Mouse (Mus musculus) adrenal gland, postnatal 25 days (tissue): ENCODE data around the gene Mctp2. TPM values are rescaled to one million over a fixed set of nuclear protein-coding genes. Genes with fewer than 3 reads are reported as not detected.
A peak's percentile ranks its signal among the peaks of the same experiment; 100 is the strongest.

Experiments used
- DNase-seq: peaks from one replicate; pipeline ENCODE4 v3.0.0; 2021; ENCODE audit warnings: mixed read lengths
- long read RNA-seq: library from polyadenylated mRNA; stranded (forward); transcript quantifications from one replicate; pipeline ENCODE4 v2.0.0, GENCODE M21; 2021
- total RNA-seq: library from RNA; stranded (reverse); gene quantifications from 2 replicates; pipeline ENCODE4 v1.2.3, GENCODE M21; 2021

Mctp2 gene
- total RNA-seq = 1.4 and 3.9 TPM in 2 replicates
- long read RNA-seq = 0 reads

DNA sequence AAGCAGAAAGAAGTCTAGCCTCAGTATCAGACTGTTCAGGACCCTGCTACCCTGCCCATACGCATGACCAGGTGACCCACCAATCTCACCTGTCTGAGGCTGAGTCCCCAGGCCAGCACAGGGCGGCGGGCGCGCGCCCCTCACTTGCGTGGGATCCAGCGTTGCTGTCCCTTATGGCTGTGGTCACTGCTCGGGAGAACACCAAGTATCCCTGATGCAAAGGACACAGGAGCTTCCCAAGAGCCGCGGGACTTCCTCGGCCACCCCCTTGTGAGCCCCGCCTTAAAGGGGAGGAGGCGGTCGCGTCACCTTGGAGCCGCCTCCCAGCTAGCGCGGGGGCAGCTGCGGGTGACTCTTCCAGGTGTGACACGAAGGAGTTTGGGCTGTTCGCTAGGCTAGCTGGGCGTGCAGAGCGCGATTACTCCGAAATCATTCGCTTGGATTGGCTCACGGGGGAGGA, at the start of gene Mctp2:
Mctp2 (minus strand) TSS at position 227 of the 460 bp plus-strand sequence.
- DNase-seq = peak; percentile 48

GRCm38 (mm10) chr7:72345901-72346300, 39.5 kb upstream of the Mctp2 start:
- DNase-seq = no peak

- DNase-seq = no peak
These were observed 37.3 kb upstream of the Mctp2 start for GRCm38 (mm10) chr7:72343751-72344150.

DNA sequence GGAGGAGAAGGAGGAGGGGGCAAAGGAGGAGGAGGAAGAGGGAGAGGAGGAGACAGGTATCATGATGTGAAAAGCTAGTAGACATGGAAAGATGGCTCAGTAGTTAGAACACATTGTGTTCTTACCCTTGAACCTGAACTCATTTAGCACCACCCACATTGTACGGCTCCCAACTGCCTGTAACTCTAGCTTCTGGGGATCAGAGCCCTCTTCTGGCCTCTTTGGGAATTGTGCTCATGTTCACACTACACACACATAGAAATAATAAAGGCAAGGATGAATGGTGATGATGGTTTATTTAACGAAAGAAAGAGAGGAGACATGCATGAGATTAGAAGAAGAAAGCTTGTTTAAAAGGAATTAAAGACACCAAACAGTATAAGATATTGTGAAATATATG, 36.4 kb upstream of the Mctp2 start:
- no peak for DNase-seq

DNA sequence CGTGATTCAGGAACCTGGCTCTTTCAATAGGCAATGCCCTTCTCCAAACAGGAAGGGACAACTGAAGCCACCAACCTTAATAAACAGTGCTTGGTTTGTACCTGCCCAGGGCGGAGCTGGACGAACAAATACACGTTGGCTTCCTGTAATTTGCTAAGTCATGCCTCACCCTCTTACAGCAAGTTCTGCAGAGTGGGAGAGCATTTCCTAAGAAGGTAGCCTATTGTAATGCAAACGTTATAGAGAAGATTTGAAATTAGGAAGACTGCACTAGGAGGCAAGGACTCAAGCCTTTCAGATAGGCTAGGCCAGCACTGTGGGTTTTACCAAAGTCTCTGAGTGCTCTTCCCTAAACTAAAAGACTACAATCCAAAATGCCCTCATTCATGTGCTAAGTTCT, 19.6 kb upstream of the Mctp2 start:
- no peak for DNase-seq

GRCm38 (mm10) chr7:72320906-72321305, 14.5 kb upstream of the Mctp2 start:
- DNase-seq = no peak

GRCm38 (mm10) chr7:72320441-72320840, 14.0 kb upstream of the Mctp2 start:
- DNase-seq = no peak

- no peak for DNase-seq
These were observed 8.1 kb upstream of the Mctp2 start for GRCm38 (mm10) chr7:72314395-72315060.

DNA sequence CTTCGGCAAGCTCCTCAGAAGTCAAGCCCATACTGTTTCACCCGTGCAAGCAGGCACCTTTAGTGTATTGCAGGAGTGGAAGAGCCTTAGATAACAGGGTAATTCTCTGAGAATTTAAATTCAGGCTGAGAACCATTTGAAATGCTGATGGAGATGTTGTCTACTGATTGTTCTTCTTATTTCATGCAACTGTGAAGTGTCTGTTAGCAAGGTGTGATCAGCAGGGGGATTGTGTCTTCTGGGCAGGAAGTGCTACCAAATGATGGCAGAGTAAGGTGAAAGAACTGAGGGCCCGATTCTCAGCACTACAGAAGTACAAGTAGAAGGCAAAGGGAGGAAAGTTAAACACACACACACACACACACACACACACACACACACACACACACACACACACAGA, 7.5 kb upstream of the Mctp2 start:
- no peak for DNase-seq

DNA sequence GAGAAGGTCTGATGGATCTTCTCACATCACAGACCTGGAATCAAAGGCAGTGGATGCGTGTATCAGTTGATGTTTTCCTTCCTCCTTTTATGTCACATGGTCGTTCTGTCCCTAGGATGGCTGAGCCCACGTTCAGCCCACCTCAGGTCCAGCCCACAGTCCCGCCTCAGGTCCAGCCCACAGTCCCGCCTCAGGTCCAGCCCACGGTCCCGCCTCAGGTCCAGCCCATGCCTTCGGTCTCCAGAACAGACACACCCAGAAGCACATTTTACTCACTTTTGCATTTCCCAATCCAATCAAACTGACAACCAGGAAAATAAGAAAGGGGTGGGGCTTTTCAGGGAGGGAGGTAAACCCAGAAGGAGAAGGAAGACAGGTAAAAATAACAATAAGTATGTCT, 5.2 kb upstream of the Mctp2 start:
- DNase-seq = no peak

GRCm38 (mm10) chr7:72308078-72308477, 1.7 kb upstream of the Mctp2 start:
- no peak for DNase-seq

- no peak for DNase-seq
These were observed 439 bp upstream of the Mctp2 start for GRCm38 (mm10) chr7:72306847-72307246.

- no peak for DNase-seq
These were observed 437 bp downstream of the Mctp2 start for GRCm38 (mm10) chr7:72305971-72306370.

DNA sequence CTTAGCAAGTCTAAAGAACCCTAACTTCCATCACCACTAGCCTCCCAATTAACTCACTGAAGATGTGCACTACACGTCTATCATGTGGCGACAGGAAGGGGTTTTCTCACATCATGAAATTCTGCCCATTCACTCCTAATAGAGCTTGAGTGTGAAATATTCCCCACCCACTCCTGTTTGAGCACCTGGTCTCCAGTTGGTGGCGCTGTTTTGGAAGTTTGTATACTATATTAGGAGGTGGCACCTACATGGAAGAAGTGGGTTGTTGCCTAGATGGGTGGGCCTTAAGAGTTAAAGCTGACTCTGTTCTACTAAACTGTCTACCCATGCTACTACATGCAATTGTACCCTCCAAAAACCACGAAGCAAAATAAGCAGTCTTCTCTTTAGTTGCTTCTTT, 4.7 kb downstream of the Mctp2 start:
- DNase-seq = no peak

- no peak for DNase-seq
These were observed 6.7 kb downstream of the Mctp2 start for GRCm38 (mm10) chr7:72299726-72300125.

- DNase-seq = no peak
These were observed 9.4 kb downstream of the Mctp2 start for GRCm38 (mm10) chr7:72297013-72297412.

GRCm38 (mm10) chr7:72296171-72296570, 10.2 kb downstream of the Mctp2 start:
- DNase-seq = no peak

- DNase-seq = no peak
These were observed 11.5 kb downstream of the Mctp2 start for GRCm38 (mm10) chr7:72294886-72295285.

DNA sequence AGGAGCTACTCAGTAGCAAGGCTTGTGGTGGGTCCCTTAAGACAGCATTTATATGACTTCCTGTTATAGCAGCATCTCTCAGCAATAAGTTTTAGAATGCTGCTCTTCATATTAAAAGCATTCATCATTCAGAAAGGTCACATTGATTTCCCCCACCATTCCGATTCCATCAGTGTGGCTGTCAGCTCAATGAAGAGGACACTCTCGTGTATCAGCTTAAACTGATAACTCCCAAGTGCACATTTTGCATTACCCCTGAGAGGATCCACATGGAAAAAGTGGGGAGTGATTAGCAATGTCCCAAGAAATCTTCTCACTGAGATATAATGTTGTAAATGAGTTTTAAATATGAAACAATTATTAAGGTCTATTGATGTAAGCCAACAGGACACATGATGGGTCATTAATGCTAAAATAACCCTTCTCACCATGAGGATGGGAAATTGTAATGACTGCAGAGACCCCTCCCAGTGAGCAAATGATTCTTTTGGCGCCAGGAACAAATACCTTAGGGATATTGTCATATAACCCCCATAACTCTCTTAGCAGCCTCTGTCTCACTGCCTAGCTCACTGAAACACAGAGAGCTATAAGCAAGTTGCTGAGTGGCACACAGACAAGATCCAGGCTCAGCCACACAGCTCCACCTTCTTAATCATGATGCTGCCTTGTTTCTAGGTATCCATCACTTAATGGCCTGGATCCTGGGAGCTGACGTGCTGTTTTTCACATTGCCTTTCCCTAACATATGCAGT, 12.4 kb downstream of the Mctp2 start:
- no peak for DNase-seq

DNA sequence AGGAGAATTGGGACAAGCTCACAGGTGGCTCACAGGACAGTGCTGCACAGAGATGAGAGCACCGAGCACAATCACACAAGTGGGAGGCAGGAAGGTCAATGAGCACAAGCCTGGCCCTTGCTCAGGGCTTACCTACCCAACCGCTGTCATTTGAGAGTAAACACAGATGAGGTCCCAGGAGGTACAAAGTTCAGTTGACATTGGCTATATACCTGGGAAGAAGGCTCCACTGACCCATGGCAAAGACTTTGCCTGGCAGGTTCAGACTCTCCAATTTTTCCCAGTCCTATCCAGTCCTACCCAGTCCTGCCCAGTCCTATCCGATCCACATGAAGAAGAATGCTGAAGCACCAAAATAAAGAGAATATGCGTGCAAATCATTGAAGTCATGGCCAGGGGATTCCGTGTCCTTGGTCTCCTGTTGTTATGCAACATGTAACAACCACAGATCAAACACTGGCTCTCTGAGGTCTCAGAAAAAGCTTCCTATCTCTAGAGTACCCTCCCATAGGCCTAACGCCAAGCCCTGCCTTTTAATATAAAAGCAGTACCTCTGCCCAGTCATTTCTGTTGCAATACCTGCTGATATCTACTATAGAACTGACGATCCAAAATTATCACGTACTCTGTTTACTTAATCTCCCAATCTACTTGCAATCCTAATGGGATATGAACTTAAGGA, 14.0 kb downstream of the Mctp2 start:
- DNase-seq = no peak

- no peak for DNase-seq
These were observed 25.7 kb downstream of the Mctp2 start for GRCm38 (mm10) chr7:72280721-72281120.

DNA sequence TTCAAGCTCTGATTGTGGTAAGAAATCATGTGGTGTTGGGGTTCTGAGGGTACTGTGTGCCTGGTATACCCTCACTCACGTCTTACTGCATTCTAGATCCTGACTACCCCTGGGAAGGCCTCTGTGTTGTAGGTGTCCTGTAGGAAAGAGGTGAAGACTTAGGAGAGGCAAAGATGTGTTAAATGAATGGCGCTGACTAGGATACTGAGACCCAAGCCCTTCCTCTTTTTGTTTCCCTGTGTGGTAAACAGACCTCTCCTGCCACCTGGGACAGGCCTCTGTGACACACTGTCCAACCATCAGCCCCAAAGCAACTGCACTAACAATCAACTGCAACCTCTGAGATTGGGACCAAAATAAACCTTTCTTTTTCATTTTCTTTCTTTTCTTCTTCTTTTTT, 28.0 kb downstream of the Mctp2 start:
- no peak for DNase-seq

GRCm38 (mm10) chr7:72275513-72275912, 30.9 kb downstream of the Mctp2 start:
- DNase-seq = no peak
